Mouse (Mus musculus) common myeloid progenitor, adult 5-6 weeks (primary cell): ENCODE data around the gene Pard3b. TPM values are rescaled to one million over a fixed set of nuclear protein-coding genes. Genes with fewer than 3 reads are reported as not detected.

ENCODE experiments used
- ATAC-seq: replicated peaks from 2 replicates; pipeline ENCODE4 v1.8.0; 2016; ENCODE audit warnings: low read depth, mild to moderate bottlenecking, moderate TSS enrichment, inconsistent platforms; ENCODE audit not compliant: poor library complexity, severe bottlenecking
- total RNA-seq: library from RNA; stranded (forward); fragments of 200-1000, 187-1606 nt; gene quantifications from 2 replicates; pipeline ENCODE4 v1.2.3, GENCODE M21; 2017

Pard3b gene
- total RNA-seq, 1 experiment from 2014 or later: 7.4 TPM

DNA sequence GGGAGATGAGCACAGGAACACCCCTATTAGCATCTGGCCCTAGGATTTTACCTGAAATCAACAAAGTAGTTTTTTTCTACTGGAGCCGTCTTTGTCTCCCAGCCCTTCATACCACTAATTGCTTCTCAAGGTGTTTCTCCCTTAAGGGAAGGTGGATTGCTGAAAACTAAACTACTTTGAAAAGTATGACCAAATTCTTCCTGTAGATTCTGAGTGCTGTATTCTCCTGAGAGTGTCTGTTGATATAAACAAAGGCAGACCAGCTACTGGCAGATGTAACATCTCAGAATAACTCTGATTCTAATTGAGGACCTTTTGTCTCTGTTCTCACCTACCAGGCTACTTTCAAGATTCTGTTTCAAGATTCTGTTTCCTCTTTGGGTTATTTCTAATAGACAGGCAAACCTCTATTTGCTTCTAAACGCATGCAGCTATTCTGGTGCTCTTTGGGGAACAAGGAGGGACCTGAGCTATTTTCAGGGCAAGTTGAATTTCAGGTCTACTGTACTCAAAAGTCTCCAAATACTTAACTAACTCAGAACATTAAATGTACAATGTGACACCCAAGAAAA lies 563.1 kb downstream of the Pard3b start:
- no peak for ATAC-seq

DNA sequence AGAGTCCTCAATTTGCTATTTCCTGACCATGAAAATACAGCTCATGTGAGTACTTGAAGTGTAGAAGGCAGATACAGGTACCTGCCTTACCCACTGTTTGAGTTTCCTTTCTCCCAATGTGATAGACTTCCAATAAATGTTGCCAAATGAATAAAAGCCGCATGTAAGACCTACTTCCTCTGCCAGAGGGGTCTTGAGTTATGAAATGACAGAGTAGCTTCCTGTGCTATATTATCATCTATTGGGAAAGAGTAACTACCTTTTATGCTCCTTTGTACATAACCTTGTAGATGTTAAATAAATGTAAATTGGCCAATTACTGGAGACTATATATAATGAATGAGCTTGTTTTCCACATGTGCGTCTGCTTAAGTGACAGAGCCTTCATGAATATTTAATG lies 574.7 kb downstream of the Pard3b start:
- ATAC-seq: no peak

DNA sequence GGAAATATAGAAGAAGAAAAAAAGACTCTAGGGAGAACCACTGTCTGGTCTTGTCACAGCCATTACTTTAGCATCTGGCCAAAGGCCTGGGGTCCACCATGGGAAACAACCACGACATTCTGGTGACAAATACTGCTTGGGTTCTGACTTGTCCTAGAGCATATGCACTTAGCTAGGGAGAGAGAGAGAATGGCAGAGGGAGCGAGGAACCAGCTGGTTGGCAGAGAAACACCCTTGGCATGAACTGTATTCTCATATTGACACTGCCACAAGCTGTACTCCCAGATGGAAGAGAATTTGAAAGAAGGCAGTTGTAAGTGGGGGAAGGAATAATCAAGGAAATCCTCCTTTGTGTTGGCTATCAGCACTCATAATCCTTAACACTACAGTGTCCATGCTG lies 577.2 kb downstream of the Pard3b start:
- ATAC-seq: no peak

DNA sequence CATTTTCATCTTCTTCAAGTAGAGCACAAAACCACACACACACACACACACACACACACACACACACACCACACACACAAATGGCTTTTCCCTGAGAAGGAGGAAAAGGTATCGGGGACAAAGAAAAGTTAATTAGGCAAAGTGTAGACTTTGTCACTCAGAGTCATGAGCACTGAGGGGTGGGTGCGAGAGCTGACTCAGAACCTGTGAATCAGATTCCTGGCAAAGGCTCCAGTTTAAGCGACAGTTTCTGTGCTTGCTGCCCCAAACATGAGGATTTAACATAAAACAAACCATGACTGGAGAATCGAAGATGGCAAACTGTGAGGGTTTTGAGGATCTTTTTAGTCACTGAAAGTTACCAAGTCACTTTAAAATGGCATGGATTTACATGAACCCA lies 577.9 kb downstream of the Pard3b start:
- ATAC-seq: no peak

DNA sequence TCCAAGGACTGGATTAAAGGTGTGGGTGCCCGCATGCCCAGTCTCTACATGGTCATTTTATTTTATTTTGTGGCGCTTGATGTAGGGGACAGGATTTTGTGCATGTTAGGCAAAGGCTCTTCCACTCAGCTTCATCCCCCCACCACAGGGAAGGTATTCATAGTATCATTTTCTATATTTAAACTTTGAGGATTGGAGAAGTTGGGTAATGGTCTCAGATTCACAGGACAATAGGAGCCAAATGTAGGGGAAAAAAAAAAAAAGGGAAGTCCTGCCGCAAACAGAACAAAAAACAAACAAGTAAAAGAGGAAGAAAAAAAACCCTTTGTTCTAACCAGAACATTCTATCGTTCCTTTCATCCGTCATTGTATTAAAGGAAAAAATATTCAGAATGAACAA lies 590.5 kb downstream of the Pard3b start:
- peak; percentile 85 for ATAC-seq

DNA sequence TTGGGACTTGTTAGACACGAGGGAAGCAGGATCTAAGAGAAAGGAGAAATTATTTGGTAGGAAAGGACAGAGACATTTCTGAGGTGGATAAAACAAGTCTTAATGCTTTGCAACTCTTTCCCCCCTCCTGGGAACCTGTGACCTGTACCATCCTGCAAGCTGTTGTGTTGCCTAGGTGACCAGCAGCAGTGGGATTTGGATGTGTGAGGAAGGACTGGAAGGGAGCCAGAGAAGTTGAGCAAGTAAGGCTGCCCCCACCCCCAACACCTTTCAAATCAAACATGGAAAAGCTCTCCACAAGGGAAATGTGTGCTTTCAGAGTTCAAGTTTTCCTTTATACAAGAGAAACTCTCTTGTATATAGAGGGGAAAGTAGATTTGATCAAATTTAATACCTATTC lies 595.4 kb downstream of the Pard3b start:
- no peak for ATAC-seq

DNA sequence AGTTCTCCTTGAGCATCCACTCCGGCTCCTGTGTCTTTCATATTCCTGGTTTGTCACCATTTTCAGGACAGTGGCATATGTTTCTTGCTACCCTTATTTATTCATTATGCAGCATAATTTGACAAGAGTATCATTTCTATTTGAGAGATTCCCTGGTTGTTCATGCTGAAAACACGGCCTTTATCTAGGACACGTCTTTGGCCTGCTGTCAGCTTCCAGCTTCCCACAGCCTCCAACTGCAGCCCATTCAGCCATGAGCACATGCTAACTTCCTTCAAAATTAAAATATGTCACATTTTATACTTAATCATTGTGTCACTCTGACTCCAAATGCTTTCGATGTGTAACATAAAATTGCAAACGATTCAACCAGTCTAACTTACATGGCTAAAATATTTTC lies 596.5 kb downstream of the Pard3b start:
- ATAC-seq: no peak

DNA sequence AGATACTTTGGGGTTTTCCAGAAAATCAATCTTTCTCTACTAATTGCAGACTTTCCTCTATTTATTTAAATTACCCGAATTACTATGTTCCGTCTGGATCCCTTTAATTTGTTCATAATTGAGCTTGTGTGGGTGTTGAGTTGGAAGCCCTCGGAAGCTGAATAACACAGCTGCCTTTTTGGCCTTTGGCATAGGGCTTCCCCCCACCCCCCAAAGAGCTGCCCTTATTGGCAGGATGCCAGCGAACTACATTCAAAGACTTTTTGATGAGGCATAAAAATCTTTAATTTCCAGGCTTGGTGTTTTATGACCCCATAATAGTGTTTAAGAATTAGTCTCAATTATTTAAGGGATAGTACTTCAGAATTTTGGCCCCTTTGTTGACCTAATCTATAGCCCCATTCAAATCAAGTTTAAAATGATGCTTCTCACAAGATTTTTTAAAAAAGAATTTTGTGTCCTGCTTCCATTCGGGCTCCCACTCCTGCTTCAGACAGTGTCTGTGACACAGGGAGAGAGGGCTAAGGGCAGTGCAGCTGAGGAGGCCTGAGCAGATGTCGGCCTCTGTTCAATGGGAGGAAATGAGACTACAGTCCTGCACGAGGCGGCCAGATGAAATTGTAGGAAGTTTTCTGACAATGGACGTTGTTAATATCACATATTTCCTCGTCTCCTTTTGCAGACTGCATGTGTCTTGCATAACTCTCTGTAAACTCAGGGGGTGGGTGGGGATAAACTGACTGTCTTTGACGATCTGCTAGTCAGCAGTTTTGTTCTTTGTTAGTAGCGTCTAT lies 605.8 kb downstream of the Pard3b start:
- no peak for ATAC-seq

DNA sequence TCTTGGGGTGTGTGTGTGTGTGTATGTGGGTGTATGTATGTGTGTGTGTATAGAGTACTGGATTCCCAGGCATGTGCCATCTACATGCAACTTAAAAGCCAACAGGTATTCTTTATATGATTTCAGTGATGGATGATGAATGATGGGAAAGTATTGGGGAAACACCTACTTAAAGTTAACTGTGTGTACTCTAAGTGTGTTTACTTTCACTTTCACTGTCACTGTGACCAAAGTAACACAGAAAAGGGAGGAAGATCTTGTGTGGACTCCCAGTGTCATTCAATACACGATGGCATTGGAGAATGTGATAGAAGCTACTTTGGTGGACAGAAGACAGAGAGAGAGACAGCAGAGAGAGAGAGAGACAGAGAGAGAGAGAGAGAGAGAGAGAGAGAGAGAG lies 613.8 kb downstream of the Pard3b start:
- ATAC-seq: no peak

DNA sequence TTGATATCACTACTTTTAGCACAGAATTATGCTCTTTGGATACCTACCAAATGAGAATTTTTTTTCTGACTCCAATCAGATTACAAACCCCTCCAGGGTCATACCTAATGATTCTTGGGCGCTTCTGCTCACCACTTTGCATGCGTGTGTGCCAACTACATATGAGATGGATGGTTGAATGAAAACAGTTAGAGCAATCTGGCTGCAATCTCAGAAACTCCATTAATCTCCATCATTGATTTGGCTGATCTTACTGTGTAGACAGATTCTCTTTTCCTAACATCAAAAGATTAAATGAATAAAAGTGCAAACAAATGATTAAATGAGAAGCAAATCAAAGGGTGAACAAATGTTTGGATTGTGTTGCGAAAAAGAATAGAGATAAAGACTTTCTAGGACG lies 615.7 kb downstream of the Pard3b start:
- ATAC-seq: no peak

DNA sequence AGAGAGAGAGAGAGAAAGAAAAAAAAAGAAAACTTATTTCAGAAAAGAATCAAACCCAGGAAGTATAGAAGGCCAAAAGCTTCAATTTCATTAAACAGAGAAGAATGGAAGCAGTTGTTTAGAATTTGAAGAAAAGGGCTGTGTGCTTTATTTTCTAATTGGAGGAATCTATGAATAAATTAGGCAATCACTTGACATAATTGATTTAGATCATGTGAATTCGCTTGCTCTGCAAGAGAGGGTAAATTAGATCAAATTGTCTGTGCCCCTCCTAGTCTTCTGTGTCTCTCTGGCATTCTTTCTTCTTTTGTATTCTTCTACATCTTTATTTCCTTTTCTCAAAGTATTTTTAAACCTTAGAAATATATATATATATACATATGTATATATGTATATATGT lies 616.3 kb downstream of the Pard3b start:
- ATAC-seq: no peak

DNA sequence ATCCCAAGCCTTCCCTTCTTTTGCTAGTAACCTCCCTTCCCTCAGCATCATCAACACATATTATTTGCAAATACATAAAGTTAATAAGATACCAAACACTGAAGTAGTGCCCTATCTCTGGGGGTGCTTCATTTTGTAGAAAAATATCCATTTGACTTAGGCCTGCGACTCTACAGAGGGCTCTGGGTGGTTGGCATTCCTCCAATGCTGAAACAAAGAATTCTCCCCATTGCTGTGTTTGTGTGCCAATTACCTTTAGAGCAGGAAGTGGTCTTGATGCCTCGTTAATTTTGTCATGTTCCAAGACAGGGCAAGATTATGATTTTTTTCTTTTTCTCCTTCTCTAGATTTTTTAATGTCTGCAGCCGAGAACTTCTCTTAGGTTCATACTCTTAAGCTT lies 637.8 kb downstream of the Pard3b start:
- ATAC-seq: no peak

DNA sequence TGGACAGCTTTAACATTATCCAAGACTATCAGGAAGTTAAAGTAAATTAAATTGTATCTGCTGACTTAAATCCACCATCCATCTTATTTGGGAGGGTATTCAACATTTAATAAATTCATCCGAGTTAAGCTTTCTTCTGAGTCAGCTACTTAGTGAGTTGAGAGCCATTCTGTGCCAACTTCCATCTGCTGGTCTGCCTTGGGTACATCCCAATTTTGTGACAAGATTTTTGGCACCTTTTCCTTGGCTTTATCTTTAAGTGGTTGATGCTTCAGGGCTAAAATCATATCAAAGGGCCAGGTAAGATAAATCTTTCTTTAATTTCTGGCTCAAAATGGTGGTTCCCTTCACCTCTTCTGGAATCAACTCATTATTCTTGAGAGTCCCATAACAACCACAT lies 640.0 kb downstream of the Pard3b start:
- no peak for ATAC-seq

DNA sequence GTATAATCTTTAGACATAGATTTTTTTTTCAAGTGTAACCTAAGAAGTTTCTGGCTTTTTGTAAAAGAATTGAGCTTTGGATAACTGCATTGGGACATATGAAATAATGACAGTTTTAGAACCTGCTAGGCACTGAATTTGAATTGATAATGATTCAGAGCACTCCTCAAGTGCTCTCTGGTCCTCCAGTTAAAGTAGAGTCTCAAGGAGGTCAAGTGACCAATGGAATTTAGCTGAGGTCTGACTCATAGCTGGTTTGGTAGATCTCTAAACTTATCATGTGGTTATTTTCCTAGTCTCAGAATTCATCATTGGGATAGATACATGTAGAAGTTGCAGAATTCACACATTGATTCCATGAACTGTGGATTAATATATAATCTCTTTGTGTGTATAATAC lies 642.0 kb downstream of the Pard3b start:
- ATAC-seq: no peak

DNA sequence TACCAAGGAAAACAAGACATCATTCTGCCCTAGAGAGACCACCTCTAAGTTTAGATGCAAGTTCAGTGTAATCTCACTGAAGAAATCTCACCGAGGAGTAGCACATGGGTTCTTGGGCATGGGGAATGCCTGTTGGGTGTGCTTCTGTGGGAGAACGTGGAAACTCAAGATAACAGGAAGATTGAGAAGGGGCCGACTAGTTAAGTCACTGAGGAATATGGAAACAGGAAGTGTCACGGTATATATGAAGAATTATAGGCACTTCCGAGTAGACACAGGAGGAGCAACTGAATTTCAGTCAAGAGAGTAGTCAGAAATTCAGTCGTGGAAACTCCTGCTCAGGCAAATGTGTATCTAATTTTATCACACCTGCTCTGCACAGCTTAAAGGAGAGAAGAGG lies 644.2 kb downstream of the Pard3b start:
- 0 out of 2 replicates have a peak, but pooled peaks have one; percentile 42 for ATAC-seq

DNA sequence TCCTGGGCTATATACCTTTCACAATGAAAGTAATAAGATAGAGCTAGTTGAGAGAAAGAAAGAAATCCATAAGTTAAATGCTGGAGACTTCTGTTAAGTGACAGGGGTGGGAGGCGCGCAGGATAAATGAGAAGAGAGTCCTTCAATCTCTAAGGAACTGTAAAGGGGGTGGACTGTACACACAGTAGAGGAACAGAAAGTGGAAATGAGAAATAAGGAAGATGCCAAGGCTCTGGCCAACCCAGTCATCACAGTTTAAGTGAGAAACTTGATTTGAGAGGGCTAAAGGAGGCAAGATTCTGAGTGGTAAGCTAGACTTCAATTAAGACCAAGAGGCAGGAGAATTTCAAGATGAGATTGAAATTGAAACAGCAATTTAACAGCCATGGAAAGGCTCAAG lies 645.0 kb downstream of the Pard3b start:
- peak; percentile 88 for ATAC-seq

DNA sequence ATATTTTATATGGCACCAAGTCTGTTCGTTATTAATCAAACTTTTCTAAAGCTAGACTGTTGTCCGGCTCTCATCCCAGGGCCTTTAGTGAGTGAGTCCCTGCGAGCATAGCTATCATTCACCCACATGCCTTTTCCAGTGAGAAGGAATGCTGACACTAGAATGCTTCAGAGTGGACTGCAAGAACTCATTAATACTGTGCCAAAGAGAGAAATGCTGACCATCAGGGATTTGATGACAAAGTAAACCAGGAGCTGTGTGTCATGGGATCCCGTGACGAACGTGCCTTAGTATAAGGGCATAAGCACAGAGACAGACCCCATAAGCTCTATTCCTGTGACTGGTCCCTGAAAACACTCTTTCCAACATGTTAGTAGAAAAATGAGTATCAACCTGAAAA lies 670.8 kb downstream of the Pard3b start:
- ATAC-seq: no peak

DNA sequence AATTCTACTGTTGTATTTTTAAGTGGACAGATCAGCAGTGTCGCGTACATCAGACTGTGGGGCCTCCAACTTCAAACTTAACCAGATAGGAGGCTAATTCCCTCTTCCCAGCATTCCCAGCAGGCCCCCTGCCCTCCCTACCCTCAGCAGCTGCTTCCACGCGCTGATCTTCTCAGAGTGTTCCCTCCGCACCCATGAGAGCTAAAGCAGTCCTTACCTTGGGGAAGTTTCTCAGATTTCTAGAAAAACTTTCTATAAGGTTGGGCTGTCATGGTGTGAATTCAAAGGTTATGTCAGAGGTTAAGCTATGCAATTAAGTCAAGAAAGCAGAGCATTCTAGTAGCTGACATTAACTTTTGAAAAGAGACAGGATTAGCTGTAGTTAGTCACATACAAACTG lies 686.6 kb downstream of the Pard3b start:
- no peak for ATAC-seq

DNA sequence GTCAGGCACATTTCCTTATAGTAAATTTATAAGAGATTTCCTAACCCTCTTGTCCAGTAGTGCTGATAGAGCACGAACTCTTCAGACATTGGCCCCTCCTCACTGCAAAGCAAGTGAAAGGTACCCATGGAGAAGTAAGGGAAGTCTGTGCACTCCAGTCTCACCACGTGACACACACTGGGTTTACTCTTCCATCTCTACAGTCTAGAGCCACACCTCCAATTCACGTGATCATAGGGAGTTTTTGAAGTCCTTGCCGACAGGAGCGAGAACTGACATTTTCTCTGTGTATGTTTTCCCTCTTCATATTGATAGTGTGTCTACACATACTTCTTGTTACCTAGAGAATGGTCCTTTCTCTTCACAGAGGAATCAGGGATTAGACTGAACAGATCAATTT lies 689.1 kb downstream of the Pard3b start:
- no peak for ATAC-seq

DNA sequence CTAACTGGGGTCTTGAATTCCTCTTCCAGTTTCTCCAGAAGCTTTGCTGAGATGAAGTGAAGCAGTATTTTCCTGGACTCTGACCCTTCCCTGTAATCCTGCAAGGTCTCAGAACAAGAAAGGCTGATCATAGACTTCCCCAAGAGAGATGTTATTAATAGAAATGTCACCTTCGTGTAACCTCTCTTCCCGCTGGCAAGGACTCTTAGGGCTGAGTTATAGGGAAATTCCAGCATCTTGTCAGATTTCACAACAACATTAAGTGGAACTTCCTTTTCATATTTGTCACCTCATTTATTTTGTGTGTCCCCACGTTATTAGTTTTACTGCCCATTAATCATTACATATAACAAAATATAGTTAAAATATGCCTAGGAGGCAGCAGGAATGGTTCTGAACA lies 690.2 kb downstream of the Pard3b start:
- no peak for ATAC-seq

DNA sequence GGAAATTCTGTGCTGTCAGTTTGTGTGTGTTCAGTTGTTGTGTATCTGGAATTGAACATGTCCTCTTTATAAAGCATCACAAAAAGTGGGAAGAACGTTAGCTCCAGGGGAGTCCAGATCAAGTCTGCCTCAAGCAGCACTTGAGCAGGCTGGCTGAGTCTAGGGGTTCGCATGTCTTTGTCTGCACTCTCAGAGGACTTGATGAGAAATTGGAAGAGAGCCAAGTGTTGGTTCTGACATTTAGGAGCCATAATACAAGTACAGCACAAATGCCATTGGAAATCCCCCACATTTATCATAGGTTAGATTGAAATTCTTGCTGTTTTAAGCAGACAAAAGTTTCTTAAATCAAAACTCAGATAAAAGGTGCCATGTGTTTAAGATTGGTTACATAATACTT lies 694.4 kb downstream of the Pard3b start:
- no peak for ATAC-seq

DNA sequence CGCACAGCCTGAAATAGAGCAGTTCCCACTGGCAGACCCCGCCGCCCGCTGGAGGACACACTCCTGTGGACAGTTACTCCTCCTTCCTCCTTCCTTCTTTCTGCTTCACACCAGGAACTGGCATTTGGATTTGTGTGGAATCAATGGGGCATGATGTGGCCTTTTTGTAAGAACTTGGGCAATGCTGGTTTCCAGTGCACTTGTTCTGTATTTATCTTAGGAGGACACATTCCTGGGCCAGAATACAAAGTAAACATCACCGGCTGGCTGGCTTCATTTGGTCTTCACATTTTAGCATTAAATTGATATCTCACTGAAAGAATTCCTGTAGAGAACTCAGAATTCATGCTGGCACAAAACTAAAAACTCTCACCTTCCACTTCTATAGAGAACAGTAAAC lies 695.6 kb downstream of the Pard3b start:
- ATAC-seq: no peak
